Mouse (Mus musculus) kidney, adult 8-10 months (tissue): ENCODE data around the gene Kirrel3.

Experiments used
- DNase-seq, 2 experiments: peaks; one replicate each; pipeline ENCODE4 v3.0.0; 2022

Kirrel3 gene

DNA sequence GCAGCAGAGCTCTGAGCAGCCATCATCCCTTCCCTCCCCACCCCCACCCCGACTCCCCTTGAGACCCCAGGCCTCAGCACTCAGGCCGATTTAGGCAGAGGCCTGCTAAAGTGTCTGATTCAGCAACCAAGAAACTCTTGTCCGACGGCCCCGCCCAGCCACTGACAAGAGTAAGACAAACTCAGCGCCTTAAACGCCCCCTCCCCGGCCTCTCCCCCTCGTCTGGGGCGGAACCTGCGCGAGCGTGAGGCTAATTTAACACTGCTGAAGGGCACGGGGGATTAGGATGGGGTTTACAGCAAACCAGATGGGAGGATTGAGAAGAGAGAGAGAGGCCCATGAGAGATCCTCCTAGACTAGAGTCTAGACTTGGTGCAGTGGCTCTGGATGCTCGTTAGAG lies 558.8 kb downstream of the Kirrel3 start:
- no peak for DNase-seq

DNA sequence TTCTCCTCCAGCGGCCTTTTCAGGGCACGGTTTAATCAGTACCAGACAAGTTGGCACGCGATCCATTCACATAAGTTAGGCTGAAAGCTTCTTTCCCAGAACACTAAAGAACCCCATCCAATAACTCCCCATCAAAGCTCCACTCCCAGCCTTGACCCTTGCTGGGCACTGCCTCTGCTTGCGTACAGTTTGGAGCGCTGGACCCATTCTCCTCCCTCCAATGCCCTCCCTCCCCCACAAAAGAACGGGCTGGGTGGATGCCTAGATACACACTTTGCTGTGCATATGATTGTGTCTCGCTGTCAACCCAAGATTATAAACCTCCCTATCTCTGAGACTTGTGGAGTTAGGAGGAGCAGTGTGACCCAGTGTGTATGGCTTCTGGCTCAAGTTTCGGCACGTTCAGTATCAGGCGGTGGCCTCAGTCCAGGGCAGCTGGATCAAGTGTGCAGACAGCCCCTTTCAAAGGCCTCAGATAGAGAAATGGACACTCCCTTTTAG lies 559.4 kb downstream of the Kirrel3 start:
- no peak for DNase-seq

DNA sequence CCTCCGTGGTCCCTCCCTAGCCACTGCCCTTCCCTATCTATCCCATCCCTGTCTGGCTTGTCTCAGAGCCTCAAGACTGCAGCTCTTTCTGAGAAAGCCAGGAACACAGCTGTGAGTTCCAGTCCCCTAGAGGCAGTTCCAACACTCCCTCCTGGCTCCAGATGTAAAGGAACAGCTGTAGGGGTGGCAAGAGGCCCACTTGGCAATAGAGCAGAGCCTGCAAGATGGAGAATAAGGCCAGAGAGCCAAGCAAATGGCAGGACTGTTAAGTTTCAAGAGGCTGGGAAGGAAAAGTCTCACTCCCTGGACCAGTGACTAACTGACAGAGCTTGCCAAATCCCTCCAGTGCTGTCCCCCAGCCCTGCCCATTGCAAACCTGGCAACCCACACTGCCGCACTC lies 560.1 kb downstream of the Kirrel3 start:
- DNase-seq: peak in 1 of 2 experiments; percentile 49

DNA sequence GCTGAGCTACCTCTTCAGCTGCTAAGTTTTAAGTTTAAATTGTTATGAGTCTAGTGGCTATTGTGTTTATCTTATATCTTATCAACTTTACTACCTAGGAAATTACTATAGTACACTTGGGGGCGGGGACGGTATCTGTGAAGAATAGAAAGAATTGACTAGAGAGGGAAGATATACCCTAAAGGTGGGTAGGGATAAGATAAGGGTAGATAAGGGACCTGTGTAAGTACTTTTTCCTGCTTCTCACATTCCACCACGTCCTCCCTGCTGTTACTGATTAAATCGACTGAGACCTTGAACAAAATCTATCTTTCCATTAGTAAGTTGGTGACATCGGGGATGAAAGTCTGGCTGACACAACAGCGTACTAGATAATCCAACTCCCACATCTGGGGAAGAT lies 562.8 kb downstream of the Kirrel3 start:
- DNase-seq: peak in 1 of 2 experiments; percentile 0

DNA sequence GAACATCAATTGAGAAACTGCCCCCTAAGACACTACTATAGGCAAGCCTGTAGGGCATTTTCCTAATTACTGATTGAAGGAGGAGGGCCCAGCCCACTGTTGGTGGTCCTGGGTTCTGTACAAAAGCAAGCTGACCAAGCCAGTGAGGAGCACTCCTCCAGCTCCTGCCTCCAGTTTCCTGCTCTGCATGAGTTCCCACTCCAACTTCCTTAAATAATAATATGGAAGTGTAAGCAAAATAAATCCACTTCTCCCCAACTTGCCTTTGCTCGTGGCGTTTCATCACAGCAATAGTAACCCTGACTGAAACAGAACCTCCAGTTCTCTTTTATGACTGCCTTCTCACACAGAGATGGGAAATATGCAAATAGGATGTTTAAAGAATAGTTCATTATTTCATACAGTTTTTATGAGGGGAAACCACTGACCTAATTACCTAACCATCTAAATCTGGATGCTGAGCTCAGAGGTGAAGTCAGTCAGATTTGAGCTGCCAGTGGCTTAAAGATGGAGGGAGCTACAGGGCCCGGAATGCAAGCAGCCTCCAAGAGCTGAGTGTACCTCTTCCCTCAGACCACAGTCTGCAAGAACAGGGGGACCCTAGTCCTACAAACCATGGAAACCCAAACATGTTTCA lies 564.3 kb downstream of the Kirrel3 start:
- peak in 1 of 2 experiments; percentile 1 for DNase-seq

DNA sequence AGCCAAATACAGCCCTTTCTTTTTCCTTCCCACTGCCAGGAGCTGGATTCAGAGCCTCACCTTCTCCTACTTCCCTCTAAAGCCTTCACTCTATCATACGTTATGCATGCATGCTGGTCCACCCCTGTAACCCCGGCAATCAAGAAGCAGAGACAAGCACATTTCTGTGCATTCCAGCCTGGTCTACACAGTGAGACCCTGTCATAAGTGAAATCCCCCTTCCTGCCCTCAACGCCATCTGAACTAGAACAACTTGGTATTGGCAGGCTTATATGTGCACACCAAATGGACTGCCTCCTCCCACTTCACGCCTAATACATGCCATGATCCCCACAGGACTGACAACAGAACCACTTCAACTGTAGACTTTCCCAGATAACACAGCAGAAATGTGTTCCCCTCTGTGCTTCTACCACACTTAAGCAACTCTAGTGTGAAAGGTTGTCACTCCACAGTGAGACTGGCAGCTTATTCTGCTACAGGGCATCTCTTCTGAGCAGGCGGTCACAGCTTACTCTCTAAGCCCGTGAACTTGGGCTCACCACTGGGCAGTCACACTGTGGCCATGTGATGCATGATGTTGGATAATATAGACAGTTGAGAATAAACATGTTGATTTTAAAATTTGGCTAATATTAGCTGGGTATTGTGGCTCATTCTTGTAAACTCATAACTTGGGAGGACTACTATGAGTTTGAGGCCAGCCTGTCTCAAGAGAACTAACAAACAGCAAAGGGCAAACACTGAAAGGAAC lies 565.2 kb downstream of the Kirrel3 start:
- peak in 1 of 2 experiments; percentile 0 for DNase-seq

DNA sequence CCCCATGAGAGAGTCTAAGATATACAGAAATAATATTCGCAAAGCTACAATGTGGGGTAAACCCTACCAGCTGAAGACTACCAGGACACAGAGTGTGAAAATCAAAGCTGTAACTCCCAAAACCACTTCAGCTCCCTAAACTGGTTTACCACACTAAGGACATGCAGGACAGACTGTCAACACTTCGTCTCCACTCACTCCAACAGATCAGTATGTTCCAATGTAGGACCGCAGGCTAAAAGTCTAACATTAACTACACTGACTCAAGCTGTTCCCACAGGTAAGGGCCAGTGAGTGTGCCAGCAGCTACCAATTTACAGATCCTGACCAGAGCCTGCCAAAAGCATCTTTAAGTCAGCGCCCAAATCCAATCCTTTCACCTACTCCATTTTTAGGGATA lies 566.0 kb downstream of the Kirrel3 start:
- peak in 1 of 2 experiments; percentile 54 for DNase-seq

DNA sequence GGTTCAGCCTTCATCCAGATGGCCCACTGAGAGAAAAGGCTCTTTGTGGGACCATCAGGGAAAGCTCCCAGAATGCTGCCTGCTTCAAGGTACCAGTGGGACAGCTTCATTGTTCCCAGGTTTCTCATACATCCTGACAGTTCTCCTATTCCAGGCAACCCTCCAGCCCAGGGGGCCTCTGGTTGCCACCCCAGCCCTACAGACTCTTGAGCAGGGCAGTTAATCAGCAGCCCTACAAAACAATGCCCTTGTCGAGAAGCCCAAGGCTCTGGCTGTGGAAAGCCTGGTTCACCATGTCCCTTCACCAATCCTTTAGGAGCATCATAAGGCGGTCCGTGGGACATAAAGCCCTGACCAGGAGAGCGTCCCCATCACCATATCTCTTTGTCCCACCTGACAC lies 567.0 kb downstream of the Kirrel3 start:
- DNase-seq: no peak

DNA sequence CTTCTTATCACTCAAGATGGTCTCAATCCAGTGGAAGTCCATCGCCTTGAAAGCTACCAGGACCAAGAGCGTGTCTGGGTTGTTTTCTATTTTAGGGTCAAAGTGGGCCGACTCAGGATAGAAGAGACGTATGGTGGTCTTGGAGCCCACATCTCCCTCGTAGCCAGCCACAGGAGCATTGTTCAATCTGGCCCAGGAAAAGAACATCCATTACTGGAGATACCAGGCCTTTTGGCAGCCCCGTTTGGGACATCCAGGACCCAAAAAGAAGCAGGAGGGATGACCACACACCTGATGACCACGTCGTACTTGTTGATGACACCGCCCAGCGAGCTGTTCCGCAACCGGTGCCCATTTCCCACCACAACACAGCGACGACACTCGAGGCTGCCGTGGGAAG lies 567.4 kb downstream of the Kirrel3 start:
- no peak for DNase-seq

DNA sequence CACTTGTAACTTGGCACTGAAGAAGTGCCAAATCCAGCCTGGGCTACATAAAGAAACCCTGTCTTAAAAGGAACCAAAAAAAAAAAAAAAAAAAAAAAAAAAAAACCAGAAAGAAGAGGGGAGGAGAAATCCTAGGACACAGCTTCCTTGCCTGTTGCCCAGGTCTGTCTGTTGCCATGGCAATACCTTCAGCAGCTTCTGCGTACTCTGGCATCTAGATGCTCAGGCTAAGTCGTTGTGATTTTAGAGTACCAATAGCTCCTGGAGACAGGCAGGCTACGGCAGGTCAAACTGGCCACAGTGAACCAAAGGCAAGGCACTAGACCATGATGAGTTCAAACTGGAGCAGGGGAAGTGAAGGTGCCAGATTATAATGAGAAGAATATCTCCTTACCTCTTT lies 568.0 kb downstream of the Kirrel3 start:
- DNase-seq: no peak

DNA sequence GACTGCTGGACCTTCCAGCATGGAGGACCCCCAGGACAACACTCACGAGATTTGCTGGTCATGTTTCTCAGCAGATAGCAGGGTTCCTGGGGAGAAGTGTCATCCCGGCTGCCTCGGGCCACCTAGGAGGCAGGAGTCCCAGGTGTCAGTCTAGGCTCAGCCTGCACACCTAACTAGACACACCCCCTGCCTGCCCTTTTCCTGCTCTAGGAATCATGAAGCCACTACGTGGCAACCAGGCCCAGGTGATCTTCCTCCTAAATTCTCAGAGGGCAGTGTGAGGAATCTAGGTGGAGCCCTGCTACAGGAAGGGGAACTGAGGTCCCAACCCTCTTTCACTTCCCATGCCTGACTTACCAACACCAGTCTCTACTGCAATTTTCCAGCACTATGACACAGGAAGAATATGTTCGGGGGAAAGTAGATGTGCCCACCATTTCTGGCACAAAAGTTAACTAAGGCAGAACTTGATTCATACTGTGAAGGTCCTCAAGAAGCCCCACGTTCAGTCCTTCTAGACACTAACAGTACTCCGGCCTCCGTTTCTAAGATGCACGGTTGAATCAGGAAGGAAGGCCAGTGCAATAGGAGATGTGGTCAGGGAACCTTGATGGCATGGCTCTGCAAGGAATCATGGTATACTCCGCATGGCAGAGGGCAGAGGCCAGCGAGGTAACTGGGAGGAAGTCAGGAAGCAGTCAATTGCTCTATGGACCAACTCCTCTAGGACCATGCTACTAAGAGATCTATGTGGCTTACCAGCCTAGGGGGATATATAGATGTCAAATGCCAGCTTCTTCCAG lies 570.0 kb downstream of the Kirrel3 start:
- no peak for DNase-seq

DNA sequence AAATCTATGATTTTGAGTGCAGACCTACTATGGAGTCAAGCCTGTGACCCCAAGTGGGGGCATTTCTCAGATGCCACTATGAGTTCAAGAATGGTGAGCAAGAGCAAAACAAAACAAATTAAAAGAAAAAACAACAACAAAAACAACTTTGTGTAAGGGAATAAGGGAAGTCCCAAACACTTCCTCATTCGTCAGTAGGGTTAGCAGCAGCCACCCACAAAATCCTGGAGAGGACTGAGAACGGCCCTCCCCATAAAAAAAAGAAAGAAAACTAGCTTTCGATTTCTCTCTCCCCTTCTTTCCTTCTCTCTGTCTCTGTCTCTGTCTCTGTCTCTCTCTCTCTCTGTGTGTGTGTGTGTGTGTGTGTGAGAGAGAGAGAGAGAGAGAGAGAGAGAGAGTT lies 570.9 kb downstream of the Kirrel3 start:
- DNase-seq: no peak

DNA sequence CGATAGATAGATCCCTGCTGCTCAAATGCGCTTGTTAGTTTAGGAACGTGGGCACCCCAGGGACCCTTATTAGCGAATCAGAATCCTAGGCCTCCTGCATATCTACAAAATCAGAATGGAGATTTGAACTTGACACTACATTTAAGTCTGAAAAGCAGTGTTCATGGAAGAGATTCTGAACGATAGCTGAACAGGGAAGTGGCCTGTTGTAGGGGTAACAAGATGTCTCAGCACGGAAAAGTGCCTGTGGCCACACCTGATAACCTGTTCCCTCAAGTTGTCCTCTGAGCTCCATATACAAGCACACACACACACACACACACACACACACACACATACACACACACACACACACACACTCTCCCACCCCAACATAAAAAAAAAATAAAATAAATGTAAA lies 571.9 kb downstream of the Kirrel3 start:
- DNase-seq: no peak

DNA sequence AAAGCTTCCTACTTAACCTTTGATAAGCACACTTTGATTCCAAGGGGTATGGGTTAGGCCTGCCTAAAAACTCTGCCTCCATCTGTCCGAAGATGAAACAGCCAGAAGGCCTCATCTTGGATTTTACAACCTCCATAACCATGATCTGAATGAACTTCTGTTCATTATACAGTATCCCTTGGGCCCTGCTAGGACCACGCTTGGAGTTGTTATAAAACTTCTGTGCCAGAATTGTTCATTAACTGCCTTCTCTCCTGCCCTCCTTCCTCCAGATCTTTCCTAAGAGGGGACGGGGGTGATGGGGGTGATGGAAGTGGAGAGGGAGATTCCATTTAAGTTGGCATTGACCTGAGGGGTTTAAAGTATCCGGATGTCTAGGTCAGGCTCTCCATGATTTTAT lies 572.5 kb downstream of the Kirrel3 start:
- peak in 1 of 2 experiments; percentile 35 for DNase-seq

DNA sequence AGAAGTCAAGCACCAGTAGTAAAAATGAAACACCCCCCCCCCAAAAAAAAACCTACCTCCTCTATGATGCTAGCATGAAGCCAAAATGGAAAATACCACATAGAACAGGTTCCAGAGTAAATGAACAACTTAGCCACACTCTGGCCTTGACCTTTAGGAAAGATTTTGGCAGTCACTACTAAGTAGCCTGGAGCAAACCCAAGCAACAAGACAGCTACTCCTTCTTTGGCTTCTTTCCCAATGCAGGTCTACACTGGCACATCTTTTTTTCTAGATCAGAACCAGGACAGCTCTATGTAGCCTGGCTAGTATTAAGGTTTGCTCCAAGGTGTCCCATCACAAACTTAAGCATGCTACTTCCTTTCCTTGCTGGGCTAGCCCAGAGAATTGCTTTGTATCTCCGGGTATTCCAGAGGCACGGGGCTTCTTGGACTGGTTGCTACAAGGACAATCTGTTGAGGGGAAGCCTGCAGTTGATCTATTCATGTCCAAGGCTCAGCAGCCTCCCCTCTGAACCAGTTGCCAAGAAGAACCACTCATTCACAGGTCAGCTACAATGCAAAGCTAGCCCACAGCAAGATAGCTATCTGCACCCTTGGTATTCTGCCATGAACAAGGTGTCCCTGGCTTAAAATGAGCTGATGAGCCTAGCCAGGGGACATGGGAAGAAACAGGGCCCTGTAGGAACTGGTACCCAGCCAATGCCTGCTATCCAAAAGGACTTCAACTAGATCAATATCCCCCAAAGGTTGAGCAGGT lies 573.1 kb downstream of the Kirrel3 start:
- DNase-seq: peak; percentile 60 to 91

DNA sequence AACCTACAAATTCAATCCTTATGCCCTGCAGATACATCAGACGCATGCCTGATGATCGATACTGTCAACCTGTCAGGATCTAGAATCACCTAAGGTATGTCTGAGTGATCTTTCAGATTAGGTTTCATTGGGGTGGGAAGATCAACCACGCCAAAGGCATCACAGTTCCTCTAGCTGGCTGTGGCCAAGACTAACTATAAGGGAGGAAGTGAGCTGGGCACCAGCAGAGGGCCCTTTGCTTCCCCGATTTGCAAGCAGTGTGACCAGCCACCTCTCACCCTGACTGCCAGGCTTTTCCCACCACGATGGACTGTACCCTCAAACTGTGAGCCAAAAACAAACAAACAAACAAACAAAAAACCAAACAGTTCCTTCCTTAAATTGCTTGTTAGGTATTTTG lies 574.2 kb downstream of the Kirrel3 start:
- DNase-seq: no peak

DNA sequence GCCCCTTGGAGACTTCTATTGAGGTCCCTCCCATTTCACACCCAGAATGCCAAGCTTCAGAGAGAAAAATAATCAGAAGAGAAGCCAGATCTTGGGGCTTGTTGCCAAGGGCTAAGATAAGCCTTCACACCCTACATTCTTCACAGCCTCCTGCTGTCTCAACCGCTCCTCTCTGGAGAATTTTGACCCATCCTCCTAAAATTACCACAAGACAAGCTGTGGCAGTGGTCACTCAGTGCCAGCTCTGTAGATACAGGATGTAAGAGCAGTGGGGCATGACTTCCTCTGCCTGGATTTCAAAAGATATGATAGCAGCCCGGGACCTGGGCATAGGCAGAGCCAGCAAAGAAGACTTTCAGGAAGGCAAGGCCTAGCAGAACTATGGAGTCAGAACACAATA lies 575.8 kb downstream of the Kirrel3 start:
- no peak for DNase-seq
